Mouse (Mus musculus) thymus, adult 2 months (tissue): ENCODE results near the gene Gramd1b.

ENCODE experiments used
- CTCF ChIP-seq: fragments of 200-500 bp; IDR thresholded peaks from 2 replicates; pipeline ENCODE4 v1.5.1; 2012; ENCODE audit warnings: mild to moderate bottlenecking, control low read depth, low read length, moderate library complexity, borderline replicate concordance; ENCODE audit not compliant: control insufficient read depth, poor library complexity, insufficient read depth; ENCODE audit errors: extremely low read depth
- POLR2A ChIP-seq: fragments of 200-500 bp; IDR thresholded peaks from 2 replicates; pipeline ENCODE4 v1.6.1; 2012; ENCODE audit warnings: mild to moderate bottlenecking, low read length, control low read depth, moderate library complexity; ENCODE audit not compliant: control insufficient read depth, poor library complexity, insufficient read depth; ENCODE audit errors: extremely low read depth

DNA sequence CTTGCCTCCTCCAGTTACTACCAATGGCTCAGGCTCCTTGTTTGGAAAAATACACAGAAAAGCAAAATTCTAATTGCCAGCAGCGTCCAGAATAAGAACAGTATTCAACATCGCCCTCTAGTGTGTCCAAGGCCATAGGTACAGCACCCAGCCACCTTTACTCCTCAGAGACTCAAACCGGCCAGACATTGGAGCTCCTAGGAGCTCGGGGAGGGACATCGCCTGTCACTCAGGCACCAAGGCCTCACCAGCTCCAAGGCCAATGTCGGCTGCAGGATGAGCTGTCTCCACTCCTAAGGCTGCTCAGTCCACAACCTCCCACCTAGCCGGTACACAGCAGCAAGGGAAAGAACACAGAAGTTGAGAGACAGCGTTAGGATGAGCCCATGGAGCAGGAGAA, 140.3 kb downstream of the Gramd1b start:
- TF ChIP-seq CTCF = no peak
- TF ChIP-seq POLR2A = no peak
